Mouse (Mus musculus): ENCODE measurements around the gene Tbx10.
"Not testable (repeated sequence)": the region's sequence is repeated elsewhere in the genome, so short reads cannot be mapped to it uniquely, and the experiment has no call there.

Gene Tbx10

GRCm38 (mm10) chr19:3974608-3975007, 17.9 kb upstream of the Tbx10 start:
- not testable (repeated sequence) for DNase-seq (ENCODE audit: extremely low spot score, low spot score)

- DNase-seq (ENCODE audit: extremely low spot score, low spot score) = no peak
Measured at GRCm38 (mm10) chr19:3975866-3976265, 16.7 kb upstream of the Tbx10 start.

GRCm38 (mm10) chr19:3980309-3980708, 12.2 kb upstream of the Tbx10 start:
- peak; percentile 73 for DNase-seq (ENCODE audit: extremely low spot score, low spot score)

GRCm38 (mm10) chr19:3980917-3981316, 11.6 kb upstream of the Tbx10 start:
- no peak for DNase-seq (ENCODE audit: extremely low spot score, low spot score)

GRCm38 (mm10) chr19:3983527-3984200, 8.9 kb upstream of the Tbx10 start:
- DNase-seq (ENCODE audit: extremely low spot score, low spot score) = no peak

- no peak for DNase-seq (ENCODE audit: extremely low spot score, low spot score)
Measured at GRCm38 (mm10) chr19:3985261-3985681, 7.3 kb upstream of the Tbx10 start.

- DNase-seq (ENCODE audit: extremely low spot score, low spot score) = peak; percentile 32
Measured at GRCm38 (mm10) chr19:3986334-3986733, 6.2 kb upstream of the Tbx10 start, which contains the start of gene Acy3. Gene Acy3 (plus strand): TSS chr19:3986570.

GRCm38 (mm10) chr19:3988066-3988465, 4.5 kb upstream of the Tbx10 start:
- DNase-seq (ENCODE audit: extremely low spot score, low spot score) = no peak

GRCm38 (mm10) chr19:3988750-3989149, 3.8 kb upstream of the Tbx10 start:
- DNase-seq (ENCODE audit: extremely low spot score, low spot score) = no peak

GRCm38 (mm10) chr19:3990804-3991203, 1.7 kb upstream of the Tbx10 start:
- peak; percentile 26 for DNase-seq (ENCODE audit: extremely low spot score, low spot score)

- no peak for DNase-seq (ENCODE audit: extremely low spot score, low spot score)
Measured at GRCm38 (mm10) chr19:3991562-3991961, 990 bp upstream of the Tbx10 start.

- no peak for DNase-seq (ENCODE audit: extremely low spot score, low spot score)
Measured at GRCm38 (mm10) chr19:3991966-3992365, 586 bp upstream of the Tbx10 start.

- DNase-seq (ENCODE audit: extremely low spot score, low spot score) = no peak
Measured at GRCm38 (mm10) chr19:3994932-3995331, 2.4 kb downstream of the Tbx10 start.

GRCm38 (mm10) chr19:3995505-3995904, 3.0 kb downstream of the Tbx10 start:
- no peak for DNase-seq (ENCODE audit: extremely low spot score, low spot score)

- no peak for DNase-seq (ENCODE audit: extremely low spot score, low spot score)
Measured at GRCm38 (mm10) chr19:3996106-3996505, 3.6 kb downstream of the Tbx10 start.

GRCm38 (mm10) chr19:3996747-3997146, 4.2 kb downstream of the Tbx10 start:
- no peak for DNase-seq (ENCODE audit: extremely low spot score, low spot score)

- no peak for DNase-seq (ENCODE audit: extremely low spot score, low spot score)
Measured at GRCm38 (mm10) chr19:3997231-3997630, 4.7 kb downstream of the Tbx10 start.

GRCm38 (mm10) chr19:3998335-3998734, 5.8 kb downstream of the Tbx10 start:
- no peak for DNase-seq (ENCODE audit: extremely low spot score, low spot score)

GRCm38 (mm10) chr19:3999121-3999730, 6.7 kb downstream of the Tbx10 start:
- DNase-seq (ENCODE audit: extremely low spot score, low spot score) = no peak

GRCm38 (mm10) chr19:4000119-4000900, 7.8 kb downstream of the Tbx10 start, which contains the start of the genes Nudt8 and Gm49405:
Gene Nudt8 (plus strand): TSS chr19:4000580.
Gene Gm49405 (plus strand): TSS chr19:4000626.
- DNase-seq (ENCODE audit: extremely low spot score, low spot score) = peak; percentile 95

GRCm38 (mm10) chr19:4000949-4001525, 8.5 kb downstream of the Tbx10 start:
- no peak for DNase-seq (ENCODE audit: extremely low spot score, low spot score)

GRCm38 (mm10) chr19:4001752-4002151, 9.2 kb downstream of the Tbx10 start:
- peak; percentile 16 for DNase-seq (ENCODE audit: extremely low spot score, low spot score)

All from neural tube, embryonic 10.5 days (tissue).